Mouse (Mus musculus): ENCODE measurements around the gene Wdr27. TPM values are rescaled to one million over a fixed set of nuclear protein-coding genes. Genes with fewer than 3 reads are reported as not detected.
A peak's percentile ranks its signal among the peaks of the same experiment; 100 is the strongest.

Gene Wdr27
- total RNA-seq, 2 experiments from 2014 or later: 0.70 to 1.3 TPM

GRCm38 (mm10) chr17:14847709-14848108 lies 95.2 kb downstream of the Wdr27 start:
- no peak for DNase-seq (ENCODE audit: low spot score)
- intact Hi-C loops (cut with DNase I): no loop called here

- no peak for DNase-seq (ENCODE audit: low spot score)
- intact Hi-C loops (cut with DNase I): no loop called here
These were observed 96.1 kb downstream of the Wdr27 start for GRCm38 (mm10) chr17:14846880-14847279.

- DNase-seq (ENCODE audit: low spot score): no peak
- intact Hi-C loops (cut with DNase I): no loop called here
These were observed 116.2 kb downstream of the Wdr27 start for GRCm38 (mm10) chr17:14826715-14827295.

GRCm38 (mm10) chr17:14824938-14825337 lies 118.0 kb downstream of the Wdr27 start:
- intact Hi-C loops (cut with DNase I): no loop called here

GRCm38 (mm10) chr17:14817975-14818374 lies 125.0 kb downstream of the Wdr27 start:
- intact Hi-C loops (cut with DNase I): no loop called here
- DNase-seq (ENCODE audit: low spot score): no peak

More at GRCm38 (mm10) chr17:14824938-14825337, 118.0 kb downstream of the Wdr27 start:
- DNase-seq (ENCODE audit: low spot score): no peak

GRCm38 (mm10) chr17:14816107-14816506 lies 126.9 kb downstream of the Wdr27 start:
- intact Hi-C loops (cut with DNase I): no loop called here
- DNase-seq (ENCODE audit: low spot score): no peak

- DNase-seq (ENCODE audit: low spot score): no peak
- intact Hi-C loops (cut with DNase I): no loop called here
These were observed 127.7 kb downstream of the Wdr27 start for GRCm38 (mm10) chr17:14815304-14815703.

- intact Hi-C loops (cut with DNase I): no loop called here
- DNase-seq (ENCODE audit: low spot score): no peak
These were observed 130.3 kb downstream of the Wdr27 start for GRCm38 (mm10) chr17:14812631-14813030.

GRCm38 (mm10) chr17:14812033-14812432 lies 130.9 kb downstream of the Wdr27 start:
- intact Hi-C loops (cut with DNase I): no loop called here

GRCm38 (mm10) chr17:14806808-14807207 lies 136.2 kb downstream of the Wdr27 start:
- intact Hi-C loops (cut with DNase I): no loop called here
- no peak for DNase-seq (ENCODE audit: low spot score)

More at GRCm38 (mm10) chr17:14812033-14812432, 130.9 kb downstream of the Wdr27 start:
- no peak for DNase-seq (ENCODE audit: low spot score)

GRCm38 (mm10) chr17:14799243-14799642 lies 143.7 kb downstream of the Wdr27 start:
- intact Hi-C loops (cut with DNase I): no loop called here
- DNase-seq (ENCODE audit: low spot score): no peak

GRCm38 (mm10) chr17:14795074-14795473 lies 147.9 kb downstream of the Wdr27 start:
- intact Hi-C loops (cut with DNase I): no loop called here
- DNase-seq (ENCODE audit: low spot score): no peak

GRCm38 (mm10) chr17:14779356-14779755 lies 163.6 kb downstream of the Wdr27 start:
- intact Hi-C loops (cut with DNase I): no loop called here
- DNase-seq (ENCODE audit: low spot score): peak; percentile 24

GRCm38 (mm10) chr17:14771339-14771738 lies 171.6 kb downstream of the Wdr27 start:
- peak; percentile 28 for DNase-seq (ENCODE audit: low spot score)
- intact Hi-C loops (cut with DNase I): no loop called here

GRCm38 (mm10) chr17:14770377-14770776 lies 172.6 kb downstream of the Wdr27 start:
- no peak for DNase-seq (ENCODE audit: low spot score)
- intact Hi-C loops (cut with DNase I): no loop called here

Other genes with a start within 250 kb of the Wdr27 start
- 10 to 100 TPM; 14.6 to 16.5 TPM for gene Thbs2, start 248.9 kb downstream of the Wdr27 start, total RNA-seq (2021)
- 10 to 100 TPM; 10.3 to 11.9 TPM for gene 1600012H06Rik, start within 50 bp of the Wdr27 start, total RNA-seq (2021)
- gene Phf10, start 18.1 kb upstream of the Wdr27 start, total RNA-seq (2021): 10 to 100 TPM; 45.1 to 45.4 TPM
- gene 9030025P20Rik, start 35.3 kb upstream of the Wdr27 start, total RNA-seq (2021): 1 to 10 TPM; 1.2 to 2.5 TPM
- gene Gm3417, start 35.6 kb upstream of the Wdr27 start, total RNA-seq (2021): not detected
- gene Gm3435, start 67.0 kb upstream of the Wdr27 start, total RNA-seq (2021): 1 to 10 TPM; 1.4 to 3.0 TPM
- 10 to 100 TPM; 20.9 to 21.2 TPM for gene Ermard, start 98.0 kb upstream of the Wdr27 start, total RNA-seq (2021)
- not detected for gene Tcte3, start 98.3 kb upstream of the Wdr27 start, total RNA-seq (2021)
- 1 to 10 TPM in 1 of 2 experiments, under 1 TPM in 1; 0.96 to 1.3 TPM for gene Gm3448, start 98.4 kb upstream of the Wdr27 start, total RNA-seq (2021)